Mouse (Mus musculus) neural tube, embryonic 15.5 days (tissue): ENCODE measurements at regions not wholly inside any gene's neighbourhood (a gene's known extent, or its start where the extent isn't known, plus 50 kb on each side); places are given as distances from the start of the nearest gene placed in this dataset.

Experiments used
- ATAC-seq: fragments of 200-750 bp; cut with Nextera tagmentation; 2 replicates; pipeline ENCODE4 v1.8.0; 2017; ENCODE audit warnings: mild to moderate bottlenecking, moderate TSS enrichment, moderate library complexity; ENCODE audit not compliant: low FRiP score
- H3K27ac ChIP-seq: fragments of 300-500 bp; sonication (generic); replicated peaks from 2 replicates; pipeline ENCODE4 v1.5.1; 2015; ENCODE audit warnings: mild to moderate bottlenecking, inconsistent platforms
- H3K27me3 ChIP-seq: fragments of 300-500 bp; sonication (generic); replicated peaks from 2 replicates; pipeline ENCODE4 v1.6.1; 2015; ENCODE audit warnings: inconsistent platforms
- H3K36me3 ChIP-seq: fragments of 300-500 bp; sonication (generic); 2 replicates; pipeline ENCODE4 v1.6.1; 2015; ENCODE audit warnings: inconsistent platforms
- H3K4me1 ChIP-seq: fragments of 300-500 bp; sonication (generic); 2 replicates; pipeline ENCODE4 v1.6.1; 2015; ENCODE audit warnings: inconsistent platforms
- H3K4me2 ChIP-seq: fragments of 300-500 bp; sonication (generic); 2 replicates; pipeline ENCODE4 v1.6.1; 2015; ENCODE audit warnings: inconsistent platforms, mild to moderate bottlenecking, moderate library complexity
- H3K4me3 ChIP-seq: fragments of 300-500 bp; sonication (generic); replicated peaks from 2 replicates; pipeline ENCODE4 v1.5.1; 2015; ENCODE audit warnings: mild to moderate bottlenecking, inconsistent platforms
- H3K9ac ChIP-seq: fragments of 300-500 bp; sonication (generic); replicated peaks from 2 replicates; pipeline ENCODE4 v1.6.1; 2015; ENCODE audit warnings: mild to moderate bottlenecking, inconsistent platforms
- H3K9me3 ChIP-seq: fragments of 300-500 bp; sonication (generic); replicated peaks from 2 replicates; pipeline ENCODE4 v1.6.1; 2016; ENCODE audit warnings: inconsistent platforms
- WGBS: fragments of 180-500 bp; shearing (Covaris S2); methylation state at CpG from one replicate; pipeline ENCODE4 v1.1.7; 2015; ENCODE audit warnings: mixed read lengths; 5-methylcytosine and 5-hydroxymethylcytosine counted together

DNA sequence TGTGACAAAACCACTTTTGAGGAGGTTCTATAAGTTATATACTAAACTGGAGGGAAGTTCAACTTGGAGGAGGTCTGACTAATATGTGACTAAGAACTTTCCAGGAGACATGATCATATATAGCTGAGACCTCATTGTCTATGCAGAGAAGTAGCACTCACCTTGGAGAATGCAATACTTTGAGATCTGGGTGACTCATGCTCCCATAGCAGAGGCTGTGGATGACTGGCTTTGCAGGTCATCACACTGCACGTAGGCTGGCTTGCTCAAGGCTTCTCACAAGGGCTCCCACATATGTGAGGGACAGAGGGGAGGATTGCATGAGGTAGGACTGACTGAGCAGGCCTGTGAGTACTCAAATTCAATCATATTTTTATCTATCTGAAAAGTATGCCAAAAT, 726.7 kb downstream of the Inhba start:
- no peak for ATAC-seq
- Histone ChIP-seq H3K4me1 (no peaks in the 10 kb centered on the region), H3K9ac (no peak overlapping the region), H3K27me3 (no peaks in the 10 kb centered on the region), H3K9me3 (no peaks in the 10 kb centered on the region), H3K36me3 (no peaks in the 10 kb centered on the region), H3K27ac (no peak overlapping the region), H3K4me2 (no peak overlapping the region), H3K4me3 (no peak overlapping the region)
- 82% methylated on average over 1 of the region's 1 CpGs for WGBS

- WGBS = 92% methylated on average over 3 of the region's 3 CpGs
- no peaks in the 10 kb centered on the region for H3K9me3 ChIP-seq
- ATAC-seq = no peak
- H3K36me3 ChIP-seq = no peaks in the 10 kb centered on the region
- no peak overlapping the region for H3K4me2 ChIP-seq
- no peak overlapping the region for H3K27ac ChIP-seq
- no peak overlapping the region for H3K9ac ChIP-seq
- no peaks in the 10 kb centered on the region for H3K27me3 ChIP-seq
- no peaks in the 10 kb centered on the region for H3K4me1 ChIP-seq
- no peak overlapping the region for H3K4me3 ChIP-seq
These were observed 727.9 kb downstream of the Inhba start for GRCm38 (mm10) chr13:16739563-16739962.

- Histone ChIP-seq H3K27me3 (no peaks in the 10 kb centered on the region), H3K27ac (no peak overlapping the region), H3K4me2 (no peak overlapping the region), H3K4me1 (no peaks in the 10 kb centered on the region), H3K36me3 (no peaks in the 10 kb centered on the region), H3K9me3 (no peaks in the 10 kb centered on the region), H3K9ac (no peak overlapping the region), H3K4me3 (no peak overlapping the region)
- WGBS = 85% methylated on average over 1 of the region's 1 CpGs
- ATAC-seq = no peak
These were observed 732.6 kb downstream of the Inhba start for GRCm38 (mm10) chr13:16744237-16744636.

GRCm38 (mm10) chr13:16745644-16746043, 734.0 kb downstream of the Inhba start:
- ATAC-seq = no peak
- H3K4me2 ChIP-seq = no peak overlapping the region
- H3K9me3 ChIP-seq = no peaks in the 10 kb centered on the region
- H3K9ac ChIP-seq = no peak overlapping the region
- H3K27me3 ChIP-seq = no peaks in the 10 kb centered on the region
- no peaks in the 10 kb centered on the region for H3K36me3 ChIP-seq
- no peaks in the 10 kb centered on the region for H3K4me1 ChIP-seq
- no peak overlapping the region for H3K4me3 ChIP-seq
- H3K27ac ChIP-seq = no peak overlapping the region
- 92% methylated on average over 1 of the region's 1 CpGs for WGBS

DNA sequence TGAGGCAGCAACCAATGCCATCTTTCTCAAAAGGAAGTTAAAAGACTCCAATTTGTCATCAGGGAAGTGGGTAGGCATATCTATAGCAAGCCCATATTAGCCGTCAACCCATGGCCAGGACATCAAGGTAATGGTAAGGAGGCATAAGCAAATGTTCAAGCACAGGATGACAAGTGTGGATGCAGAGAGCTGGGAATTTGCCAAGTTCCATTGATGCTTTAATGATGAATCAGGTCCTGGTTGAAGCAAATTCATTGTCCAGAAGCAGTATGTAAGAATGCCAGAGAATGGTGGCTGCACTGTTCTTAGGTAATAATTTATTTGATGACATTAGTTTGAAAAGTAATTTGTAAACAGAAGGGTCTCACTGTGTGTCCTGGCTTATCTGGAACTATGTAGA, 734.8 kb downstream of the Inhba start:
- H3K4me1 ChIP-seq = no peaks in the 10 kb centered on the region
- H3K4me2 ChIP-seq = no peak overlapping the region
- WGBS = 87% methylated on average over 1 of the region's 1 CpGs
- no peaks in the 10 kb centered on the region for H3K36me3 ChIP-seq
- no peaks in the 10 kb centered on the region for H3K27me3 ChIP-seq
- H3K9me3 ChIP-seq = no peaks in the 10 kb centered on the region
- H3K9ac ChIP-seq = no peak overlapping the region
- no peak overlapping the region for H3K27ac ChIP-seq
- ATAC-seq = no peak
- no peak overlapping the region for H3K4me3 ChIP-seq

DNA sequence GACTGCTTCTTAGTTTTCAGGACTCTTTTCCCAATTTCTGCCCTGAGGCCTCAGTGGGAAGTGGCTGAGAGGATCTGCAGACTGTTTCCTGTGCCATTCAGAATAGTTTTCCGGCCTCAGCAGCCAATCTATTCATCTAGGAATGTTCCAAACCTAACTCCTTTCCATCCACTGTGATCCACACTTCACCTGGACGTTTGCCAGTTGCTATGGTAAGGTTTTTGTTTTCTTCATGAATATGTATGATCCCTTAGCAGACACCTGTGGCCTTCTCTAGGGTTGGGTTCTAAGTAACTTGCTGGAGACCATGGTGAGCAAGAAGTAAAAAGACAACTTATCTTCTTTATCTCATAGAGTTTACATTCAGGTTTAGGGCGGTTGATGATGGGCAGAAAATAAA, 744.6 kb downstream of the Inhba start:
- peaks cover 4% of the 10 kb centered on the region; the same call in 1 of the 2 replicates for H3K4me1 ChIP-seq
- no peaks in the 10 kb centered on the region for H3K36me3 ChIP-seq
- H3K9ac ChIP-seq = no peak overlapping the region
- no peak overlapping the region for H3K4me3 ChIP-seq
- no peaks in the 10 kb centered on the region for H3K27me3 ChIP-seq
- ATAC-seq = no peak
- no peak overlapping the region for H3K4me2 ChIP-seq
- H3K27ac ChIP-seq = no peak overlapping the region
- no peaks in the 10 kb centered on the region for H3K9me3 ChIP-seq
- WGBS = 63% methylated on average over 3 of the region's 3 CpGs

DNA sequence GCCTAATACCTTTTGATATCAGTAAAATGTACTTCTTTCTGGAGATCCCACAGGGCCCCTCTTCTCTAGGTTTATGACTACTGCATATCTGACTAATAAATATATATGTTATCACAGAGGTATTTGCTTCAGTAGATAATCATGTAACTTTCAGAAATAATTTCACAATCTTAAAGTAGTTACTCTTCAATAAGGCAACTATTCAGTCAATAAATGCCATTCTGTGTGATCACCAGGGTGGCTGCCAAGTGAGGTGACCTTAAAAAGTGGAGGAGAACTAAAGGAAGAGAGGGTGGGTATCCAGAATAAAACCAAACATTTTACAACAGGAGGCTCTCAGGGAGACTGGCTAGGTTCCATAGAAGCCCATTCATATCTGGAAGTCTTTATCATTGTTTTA, 748.4 kb downstream of the Inhba start:
- Histone ChIP-seq H3K4me3 (no peak overlapping the region), H3K9ac (no peak overlapping the region), H3K9me3 (no peaks in the 10 kb centered on the region), H3K4me1 (peaks cover 14% of the 10 kb centered on the region), H3K4me2 (no peak overlapping the region), H3K36me3 (no peaks in the 10 kb centered on the region), H3K27ac (no peak overlapping the region), H3K27me3 (no peaks in the 10 kb centered on the region)
- ATAC-seq = no peak

DNA sequence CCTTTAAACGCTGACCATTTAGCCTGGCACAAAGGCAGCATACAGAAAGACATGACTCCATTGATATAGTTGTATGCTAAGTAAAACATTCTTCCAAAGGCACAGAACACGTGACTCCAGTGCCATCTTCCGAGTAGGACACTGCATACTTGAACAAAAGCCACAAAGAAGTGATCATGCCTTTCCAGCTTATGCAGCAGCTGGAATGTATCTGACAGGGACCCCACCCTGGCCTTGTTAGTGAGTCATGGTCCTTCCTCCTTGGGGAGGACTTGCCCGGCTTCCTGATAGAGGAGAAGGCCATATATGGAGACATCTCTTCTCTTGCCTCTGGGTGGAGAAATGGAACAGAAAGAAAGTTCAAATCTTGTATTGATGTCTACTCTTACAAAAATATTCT, 749.8 kb downstream of the Inhba start:
- no peak overlapping the region for H3K27ac ChIP-seq
- H3K27me3 ChIP-seq = no peaks in the 10 kb centered on the region
- no peaks in the 10 kb centered on the region for H3K9me3 ChIP-seq
- ATAC-seq = no peak
- no peak overlapping the region for H3K4me2 ChIP-seq
- WGBS = 87% methylated on average over 4 of the region's 4 CpGs
- H3K4me1 ChIP-seq = peaks cover 10% of the 10 kb centered on the region
- H3K9ac ChIP-seq = no peak overlapping the region
- no peaks in the 10 kb centered on the region for H3K36me3 ChIP-seq
- H3K4me3 ChIP-seq = no peak overlapping the region

- H3K9me3 ChIP-seq = no peaks in the 10 kb centered on the region
- no peak overlapping the region for H3K4me3 ChIP-seq
- no peak overlapping the region for H3K4me2 ChIP-seq
- 36% methylated on average over 8 of the region's 8 CpGs for WGBS
- H3K27me3 ChIP-seq = no peaks in the 10 kb centered on the region
- H3K36me3 ChIP-seq = no peaks in the 10 kb centered on the region
- no peak overlapping the region for H3K9ac ChIP-seq
- H3K27ac ChIP-seq = peak overlapping the region; percentile 45
- ATAC-seq = peak; percentile 65
- peaks cover 10% of the 10 kb centered on the region for H3K4me1 ChIP-seq
These were observed 750.7 kb downstream of the Inhba start for GRCm38 (mm10) chr13:16762326-16762725.

GRCm38 (mm10) chr13:16762727-16763512, 751.3 kb downstream of the Inhba start:
- no peaks in the 10 kb centered on the region for H3K36me3 ChIP-seq
- H3K9me3 ChIP-seq = no peaks in the 10 kb centered on the region
- H3K27ac ChIP-seq = peak overlapping the region; percentile 45
- peak; percentile 77 for ATAC-seq
- no peak overlapping the region for H3K9ac ChIP-seq
- no peaks in the 10 kb centered on the region for H3K27me3 ChIP-seq
- WGBS = 35% methylated on average over 8 of the region's 8 CpGs
- H3K4me3 ChIP-seq = no peak overlapping the region
- no peak overlapping the region for H3K4me2 ChIP-seq
- peaks cover 10% of the 10 kb centered on the region for H3K4me1 ChIP-seq

- WGBS = 3% methylated on average over 2 of the region's 2 CpGs
- Histone ChIP-seq H3K9me3 (no peaks in the 10 kb centered on the region), H3K27me3 (no peaks in the 10 kb centered on the region), H3K9ac (no peak overlapping the region), H3K4me1 (peaks cover 10% of the 10 kb centered on the region), H3K4me3 (no peak overlapping the region), H3K36me3 (no peaks in the 10 kb centered on the region), H3K27ac (no peak overlapping the region), H3K4me2 (no peak overlapping the region)
- ATAC-seq = no peak
These were observed 752.1 kb downstream of the Inhba start for GRCm38 (mm10) chr13:16763746-16764145.

DNA sequence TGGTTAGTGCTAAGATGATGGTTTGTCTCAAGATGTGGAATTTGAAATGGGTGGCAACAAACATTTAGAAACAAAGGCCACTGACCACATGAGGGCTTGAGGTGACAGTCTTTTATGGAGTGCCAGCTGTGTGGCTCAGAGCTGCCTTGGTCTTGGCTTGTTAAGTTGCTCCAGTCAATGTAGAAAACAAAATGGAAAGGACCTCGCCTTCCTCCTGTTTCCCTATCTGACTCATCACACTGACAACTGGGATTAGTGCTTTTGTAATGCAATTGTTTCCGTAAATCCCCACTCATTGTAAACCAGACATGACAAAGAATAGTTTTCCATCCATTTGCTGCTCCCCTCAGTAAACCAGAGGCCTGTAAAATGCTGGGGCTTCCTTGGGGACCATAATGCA, 757.8 kb downstream of the Inhba start:
- Histone ChIP-seq H3K4me1 (no peaks in the 10 kb centered on the region), H3K27ac (no peak overlapping the region), H3K9me3 (no peaks in the 10 kb centered on the region), H3K36me3 (no peaks in the 10 kb centered on the region), H3K27me3 (no peaks in the 10 kb centered on the region), H3K9ac (no peak overlapping the region), H3K4me2 (no peak overlapping the region), H3K4me3 (no peak overlapping the region)
- no peak for ATAC-seq
- 16% methylated on average over 2 of the region's 2 CpGs for WGBS
